Mouse (Mus musculus) E14TG2a.4 (cell line): ENCODE results near the gene Lrrc58.

Source experiments
- CTCF ChIP-seq: conservative IDR thresholded peaks from 2 replicates; pipeline ENCODE4 v1.5.1; 2014; ENCODE audit warnings: low read length
- POU5F1 ChIP-seq: IDR thresholded peaks from 2 replicates; pipeline ENCODE4 v1.6.1; 2014; ENCODE audit warnings: low read length, borderline replicate concordance

- TF ChIP-seq CTCF (no peak), POU5F1 (no peak)
Measured at GRCm38 (mm10) chr16:37831041-37831440, 37.1 kb upstream of the Lrrc58 start.
